Mouse (Mus musculus): ENCODE data around the gene Pxk. TPM values are rescaled to one million over a fixed set of nuclear protein-coding genes. Genes with fewer than 3 reads are reported as not detected.

Pxk gene
- total and polyA plus RNA-seq, 2 experiments from 2014 or later = 55.5 to 58.3 TPM

- no peaks in the 10 kb centered on the region for H3K9me3 ChIP-seq (ENCODE audit: low read length)
- WGBS = 5% methylated on average over 11 of the region's 11 CpGs
Measured at GRCm38 (mm10) chr14:8080718-8081117, 17.3 kb upstream of the Pxk start.

GRCm38 (mm10) chr14:8082949-8083348 is 15.1 kb upstream of the Pxk start:
- no peak for DNase-seq (ENCODE audit: low spot score)
- H3K27ac ChIP-seq (ENCODE audit: low read depth, low read length) = no peak overlapping the region
- TF ChIP-seq CTCF (IDR thresholded peaks at IDR 0.05) = no peak
- no peak for ATAC-seq (ENCODE audit: low FRiP score)
- no peaks in the 10 kb centered on the region for H3K9me3 ChIP-seq (ENCODE audit: low read length)
- WGBS = 97% methylated on average over 1 of the region's 1 CpGs
- no peak overlapping the region for H3K4me2 ChIP-seq (ENCODE audit: low read depth, low read length, poor library complexity, severe bottlenecking)
- H3K9ac ChIP-seq (replicated peaks; ENCODE audit: low read length, poor library complexity, severe bottlenecking) = no peak overlapping the region
- peaks cover 20% of the 10 kb centered on the region for H3K36me3 ChIP-seq (ENCODE audit: insufficient read depth, low read length)
- H3K27me3 ChIP-seq (ENCODE audit: insufficient read depth, low read length) = no peaks in the 10 kb centered on the region
- no peak overlapping the region for H3K4me3 ChIP-seq (ENCODE audit: low read depth, low read length)
- H3K4me1 ChIP-seq (ENCODE audit: insufficient read depth, low read length) = 0 out of 2 replicates have a peak, but pooled peaks cover 5% of the 10 kb centered on the region

More at GRCm38 (mm10) chr14:8080718-8081117, 17.3 kb upstream of the Pxk start:
- Histone ChIP-seq H3K4me1 (ENCODE audit: insufficient read depth, low read length) (0 out of 2 replicates have a peak, but pooled peaks cover 5% of the 10 kb centered on the region), H3K4me2 (ENCODE audit: low read depth, low read length, poor library complexity, severe bottlenecking) (peak overlapping the region; percentile 81), H3K4me3 (ENCODE audit: low read depth, low read length) (peak overlapping the region; percentile 68), H3K9ac (replicated peaks; ENCODE audit: low read length, poor library complexity, severe bottlenecking) (peak overlapping the region; percentile 72), H3K27ac (ENCODE audit: low read depth, low read length) (peak overlapping the region; percentile 86), H3K36me3 (ENCODE audit: insufficient read depth, low read length) (peaks cover 8% of the 10 kb centered on the region; the same call in 1 of the 2 replicates), H3K27me3 (ENCODE audit: insufficient read depth, low read length) (no peaks in the 10 kb centered on the region)
- TF ChIP-seq CTCF (IDR thresholded peaks at IDR 0.05) = no peak
- DNase-seq (ENCODE audit: low spot score) = no peak
- ATAC-seq (ENCODE audit: low FRiP score) = peak; percentile 74

GRCm38 (mm10) chr14:8089016-8089415 is 9.0 kb upstream of the Pxk start:
- Histone ChIP-seq H3K4me1 (ENCODE audit: insufficient read depth, low read length) (no peaks in the 10 kb centered on the region), H3K9ac (replicated peaks; ENCODE audit: low read length, poor library complexity, severe bottlenecking) (no peak overlapping the region), H3K9me3 (ENCODE audit: low read length) (no peaks in the 10 kb centered on the region), H3K4me2 (ENCODE audit: low read depth, low read length, poor library complexity, severe bottlenecking) (no peak overlapping the region), H3K36me3 (ENCODE audit: insufficient read depth, low read length) (peaks cover 32% of the 10 kb centered on the region), H3K4me3 (ENCODE audit: low read depth, low read length) (no peak overlapping the region), H3K27ac (ENCODE audit: low read depth, low read length) (no peak overlapping the region), H3K27me3 (ENCODE audit: insufficient read depth, low read length) (no peaks in the 10 kb centered on the region)
- ATAC-seq (ENCODE audit: low FRiP score) (no peak), DNase-seq (ENCODE audit: low spot score) (no peak)
- WGBS = 97% methylated on average over 2 of the region's 2 CpGs
- no peak for TF ChIP-seq CTCF (IDR thresholded peaks at IDR 0.05)

GRCm38 (mm10) chr14:8092573-8092972 is 5.4 kb upstream of the Pxk start:
- H3K9ac ChIP-seq (replicated peaks; ENCODE audit: low read length, poor library complexity, severe bottlenecking) = no peak overlapping the region
- WGBS = 92% methylated on average over 2 of the region's 2 CpGs

GRCm38 (mm10) chr14:8093427-8093826 is 4.6 kb upstream of the Pxk start:
- no peak overlapping the region for H3K4me2 ChIP-seq (ENCODE audit: low read depth, low read length, poor library complexity, severe bottlenecking)
- 48% methylated on average over 5 of the region's 5 CpGs for WGBS
- TF ChIP-seq CTCF (IDR thresholded peaks at IDR 0.05) = no peak
- peaks cover 12% of the 10 kb centered on the region for H3K36me3 ChIP-seq (ENCODE audit: insufficient read depth, low read length)
- no peaks in the 10 kb centered on the region for H3K4me1 ChIP-seq (ENCODE audit: insufficient read depth, low read length)
- no peaks in the 10 kb centered on the region for H3K27me3 ChIP-seq (ENCODE audit: insufficient read depth, low read length)
- no peaks in the 10 kb centered on the region for H3K9me3 ChIP-seq (ENCODE audit: low read length)
- no peak overlapping the region for H3K9ac ChIP-seq (replicated peaks; ENCODE audit: low read length, poor library complexity, severe bottlenecking)
- no peak overlapping the region for H3K27ac ChIP-seq (ENCODE audit: low read depth, low read length)
- ATAC-seq (ENCODE audit: low FRiP score) = no peak
- H3K4me3 ChIP-seq (ENCODE audit: low read depth, low read length) = no peak overlapping the region
- no peak for DNase-seq (ENCODE audit: low spot score)

More at GRCm38 (mm10) chr14:8092573-8092972, 5.4 kb upstream of the Pxk start:
- H3K4me3 ChIP-seq (ENCODE audit: low read depth, low read length) = no peak overlapping the region
- H3K27me3 ChIP-seq (ENCODE audit: insufficient read depth, low read length) = no peaks in the 10 kb centered on the region
- DNase-seq (ENCODE audit: low spot score) (peak; percentile 81), ATAC-seq (ENCODE audit: low FRiP score) (0 out of 2 replicates have a peak, but pooled peaks have one; percentile 42)
- no peaks in the 10 kb centered on the region for H3K4me1 ChIP-seq (ENCODE audit: insufficient read depth, low read length)
- no peak overlapping the region for H3K27ac ChIP-seq (ENCODE audit: low read depth, low read length)
- TF ChIP-seq CTCF (IDR thresholded peaks at IDR 0.05) = peak; percentile 65
- H3K9me3 ChIP-seq (ENCODE audit: low read length) = no peaks in the 10 kb centered on the region
- H3K36me3 ChIP-seq (ENCODE audit: insufficient read depth, low read length) = peaks cover 17% of the 10 kb centered on the region
- no peak overlapping the region for H3K4me2 ChIP-seq (ENCODE audit: low read depth, low read length, poor library complexity, severe bottlenecking)

GRCm38 (mm10) chr14:8094931-8095561 is 3.0 kb upstream of the Pxk start:
- DNase-seq (ENCODE audit: low spot score) (no peak), ATAC-seq (ENCODE audit: low FRiP score) (no peak)
- Histone ChIP-seq H3K4me1 (ENCODE audit: insufficient read depth, low read length) (peaks cover 8% of the 10 kb centered on the region; the same call in 1 of the 2 replicates), H3K4me2 (ENCODE audit: low read depth, low read length, poor library complexity, severe bottlenecking) (no peak overlapping the region), H3K27me3 (ENCODE audit: insufficient read depth, low read length) (no peaks in the 10 kb centered on the region), H3K9me3 (ENCODE audit: low read length) (no peaks in the 10 kb centered on the region), H3K4me3 (ENCODE audit: low read depth, low read length) (no peak overlapping the region), H3K27ac (ENCODE audit: low read depth, low read length) (no peak overlapping the region), H3K36me3 (ENCODE audit: insufficient read depth, low read length) (0 out of 2 replicates have a peak, but pooled peaks cover 7% of the 10 kb centered on the region), H3K9ac (replicated peaks; ENCODE audit: low read length, poor library complexity, severe bottlenecking) (no peak overlapping the region)
- no peak for TF ChIP-seq CTCF (IDR thresholded peaks at IDR 0.05)
- 80% methylated on average over 3 of the region's 3 CpGs for WGBS

Measured in midbrain, postnatal 0 days (tissue).